Mouse (Mus musculus) CD4-positive naive resting alpha-beta T cell, adult 76 days (primary cell): ENCODE data around the gene Clec4b1. TPM values are rescaled to one million over a fixed set of nuclear protein-coding genes. Genes with fewer than 3 reads are reported as not detected.

ENCODE experiments used
- total RNA-seq: library from RNA; stranded (reverse); gene quantifications from one replicate; pipeline ENCODE4 v1.2.4, GENCODE M21; 2023

Clec4b1 gene
- not detected for total RNA-seq

GRCm38 (mm10) chr6:123049742-123050372 is at the start of gene Clec4b1:
Clec4b1 (plus strand) TSS chr6:123049962.

GRCm38 (mm10) chr6:123106128-123106527 is 56.4 kb downstream of the Clec4b1 start, which contains the start of gene Clec4a2:
Clec4a2 (plus strand) TSS chr6:123106428.

Other genes with a start within 250 kb of the Clec4b1 start
- gene Slc2a3, start 248.3 kb upstream of the Clec4b1 start, total RNA-seq = 23.5 TPM
- 35.7 TPM for gene Foxj2, start 230.0 kb upstream of the Clec4b1 start, total RNA-seq
- not detected for gene C3ar1, start 193.8 kb upstream of the Clec4b1 start, total RNA-seq
- 59.5 TPM for gene Necap1, start 175.5 kb upstream of the Clec4b1 start, total RNA-seq
- 2.4 TPM for gene Clec4a1, start 128.1 kb upstream of the Clec4b1 start, total RNA-seq
- 1.00 TPM for gene Clec4a3, start 97.4 kb upstream of the Clec4b1 start, total RNA-seq
- gene Clec4a4, start 59.6 kb upstream of the Clec4b1 start, total RNA-seq = not detected
- 1.1 TPM for gene Clec4a2, start 56.5 kb downstream of the Clec4b1 start, total RNA-seq
- not detected for gene Clec4b2, start 122.9 kb downstream of the Clec4b1 start, total RNA-seq
- 1.6 TPM for gene Clec4n, start 179.9 kb downstream of the Clec4b1 start, total RNA-seq
- 1.5 TPM for gene Clec4d, start 212.1 kb downstream of the Clec4b1 start, total RNA-seq
- gene Clec4e, start 239.9 kb downstream of the Clec4b1 start, total RNA-seq = 1.8 TPM